Comparison of ENCODE assay signal across 1 mouse cellular context in genomic region chr17:5491801-5492745, GRCm38 (mm10).
A peak's percentile ranks its signal among the peaks of the same experiment; 100 is the strongest.
TF ChIP-seq lines count a peak whose summit lies in the region.

Gene Zdhhc14, plus strand, starts transcription at chr17:5492557.

TF ChIP-seq in MEL, 35 proteins besides CTCF, POLR2A, EP300 and RAD21 (continued from another document):
- TF ChIP-seq NRF1 (IDR thresholded peaks at IDR 0.05; ENCODE audit: insufficient read depth, low read depth, low read length, poor library complexity, severe bottlenecking) (peak; percentile 56), CHD2 (IDR thresholded peaks at IDR 0.05; ENCODE audit: low read length) (no peak), GATA1 (IDR thresholded peaks at IDR 0.05; ENCODE audit: low read depth, low read length) (no peak), USF1 (IDR thresholded peaks at IDR 0.05; ENCODE audit: low read depth, low read length) (0 out of 2 replicates have a peak, but pooled peaks have one; percentile 14)
